ENCODE assay signal across 9 mouse cellular contexts in genomic region chr2:84518767-84519166, GRCm38 (mm10). TPM values are rescaled to one million over a fixed set of nuclear protein-coding genes. Genes with fewer than 3 reads are reported as not detected.
A peak's percentile ranks its signal among the peaks of the same experiment; 100 is the strongest.
DNase-seq lines count a peak whose midpoint lies in the region; ATAC-seq lines count a peak whose summit lies in the region.
"Had no signal": no experiment of that assay in that cellular context is flagged by ENCODE, and none has a peak within 500 bp of the region (broad histone marks: within the 10 kb centered on the region; RNA-seq: fewer than 3 reads in every experiment).

No protein-coding gene starts in this region.

- no peaks in the 10 kb centered on the region for H3K9me3 ChIP-seq in lung, embryonic 15.5 days
- no peaks in the 10 kb centered on the region for H3K9me3 ChIP-seq in embryonic facial prominence, embryonic 11.5 days (replicated peaks; ENCODE audit: control insufficient read depth, low read length)
- H3K9me3 ChIP-seq in heart, embryonic 14.5 days (ENCODE audit: control insufficient read depth, low read length) = 0 out of 2 replicates have a peak, but pooled peaks cover 4% of the 10 kb centered on the region
- peaks cover 3% of the 10 kb centered on the region; the same call in 1 of the 2 replicates for H3K9me3 ChIP-seq in stomach, embryonic 14.5 days (ENCODE audit: control insufficient read depth, low read depth, low read length)
- H3K9me3 ChIP-seq: midbrain, embryonic 15.5 days had no signal

- no peak for DNase-seq in lung, adult 18-20 months
- no peak for DNase-seq in embryonic facial prominence, embryonic 11.5 days (ENCODE audit: low spot score)
- DNase-seq in cerebellum, adult 18-20 months = no peak
- DNase-seq in layer of hippocampus, adult 9-10 months (ENCODE audit: low spot score) = no peak
- DNase-seq in urinary bladder, adult 18-20 months (ENCODE audit: low spot score in 2 of 2) = no peak

- no peak overlapping the region for H3K9ac ChIP-seq in lung, embryonic 15.5 days
- no peak overlapping the region for H3K9ac ChIP-seq in embryonic facial prominence, embryonic 11.5 days (replicated peaks; ENCODE audit: low read length)
- 0 out of 2 replicates have a peak overlapping the region, but pooled peaks have one; percentile 28 for H3K9ac ChIP-seq in heart, embryonic 14.5 days (ENCODE audit: low read length)
- H3K9ac ChIP-seq in stomach, embryonic 14.5 days (replicated peaks; ENCODE audit: low read depth, low read length) = no peak overlapping the region
- H3K9ac ChIP-seq: midbrain, embryonic 15.5 days had no signal

- ATAC-seq in lung, embryonic 15.5 days (ENCODE audit: borderline replicate concordance, extremely low read depth, low FRiP score, low TSS enrichment) = no peak; the same call in 1 of the 2 replicates
- no peak for ATAC-seq in embryonic facial prominence, embryonic 11.5 days (replicated peaks; ENCODE audit: insufficient number of reproducible peaks, low FRiP score, low TSS enrichment, low read depth)
- 0 out of 2 replicates have a peak, but pooled peaks have one; percentile 60 for ATAC-seq in heart, embryonic 14.5 days (ENCODE audit: insufficient number of reproducible peaks, insufficient read depth, low FRiP score, low read depth)
- peak; percentile 53 for ATAC-seq in stomach, embryonic 14.5 days (ENCODE audit: insufficient number of reproducible peaks, insufficient read depth, low FRiP score, low read depth)
- ATAC-seq: midbrain, embryonic 15.5 days had no signal

- peak overlapping the region; percentile 95 for H3K27ac ChIP-seq in lung, embryonic 15.5 days
- 0 out of 2 replicates have a peak overlapping the region, but pooled peaks have one; percentile 9 for H3K27ac ChIP-seq in embryonic facial prominence, embryonic 11.5 days (replicated peaks; ENCODE audit: low read depth, low read length)
- H3K27ac ChIP-seq in heart, embryonic 14.5 days (replicated peaks in 1 of 2; ENCODE audit: control insufficient read depth in 1 of 2, insufficient read depth in 1 of 2, low read depth in 2 of 2, low read length in 2 of 2) = peak overlapping the region; percentile 89 to 91
- peak overlapping the region; percentile 82 for H3K27ac ChIP-seq in stomach, embryonic 14.5 days (ENCODE audit: low read length)
- H3K27ac ChIP-seq: midbrain, embryonic 15.5 days had no signal

- 49% methylated on average over 5 of the region's 5 CpGs for whole genome bisulfite sequencing in lung, embryonic 15.5 days
- WGBS in embryonic facial prominence, embryonic 11.5 days = 32% methylated on average over 5 of the region's 5 CpGs
- 17% methylated on average over 5 of the region's 5 CpGs for WGBS in heart, embryonic 14.5 days
- WGBS in stomach, embryonic 14.5 days = 60% methylated on average over 5 of the region's 5 CpGs

- H3K36me3 ChIP-seq in lung, embryonic 15.5 days = no peaks in the 10 kb centered on the region
- no peaks in the 10 kb centered on the region for H3K36me3 ChIP-seq in embryonic facial prominence, embryonic 11.5 days (replicated peaks; ENCODE audit: control insufficient read depth, insufficient read depth, low read depth, low read length)
- no peaks in the 10 kb centered on the region for H3K36me3 ChIP-seq in heart, embryonic 14.5 days (ENCODE audit: control insufficient read depth, insufficient read depth, low read length)
- H3K36me3 ChIP-seq in stomach, embryonic 14.5 days (ENCODE audit: control insufficient read depth, insufficient read depth, low read length) = no peaks in the 10 kb centered on the region
- H3K36me3 ChIP-seq: midbrain, embryonic 15.5 days had no signal

- peak overlapping the region; percentile 48 for H3K4me2 ChIP-seq in lung, embryonic 15.5 days
- no peak overlapping the region for H3K4me2 ChIP-seq in embryonic facial prominence, embryonic 11.5 days (ENCODE audit: low read depth, low read length)
- H3K4me2 ChIP-seq in heart, embryonic 14.5 days (ENCODE audit: low read length) = peak overlapping the region; percentile 45
- H3K4me2 ChIP-seq in stomach, embryonic 14.5 days (replicated peaks; ENCODE audit: low read depth, low read length) = peak overlapping the region; percentile 20; the same call in 1 of the 2 replicates
- H3K4me2 ChIP-seq: midbrain, embryonic 15.5 days had no signal

- no peaks in the 10 kb centered on the region for H3K27me3 ChIP-seq in lung, embryonic 15.5 days
- no peaks in the 10 kb centered on the region for H3K27me3 ChIP-seq in embryonic facial prominence, embryonic 11.5 days (ENCODE audit: control insufficient read depth, insufficient read depth, low read length)
- no peaks in the 10 kb centered on the region for H3K27me3 ChIP-seq in heart, embryonic 14.5 days (ENCODE audit: control insufficient read depth, insufficient read depth, low read length)
- no peaks in the 10 kb centered on the region for H3K27me3 ChIP-seq in stomach, embryonic 14.5 days (ENCODE audit: control insufficient read depth, insufficient read depth, low read length)
- H3K27me3 ChIP-seq: midbrain, embryonic 15.5 days had no signal

- H3K4me1 ChIP-seq in lung, embryonic 15.5 days = peaks cover 12% of the 10 kb centered on the region
- H3K4me1 ChIP-seq in embryonic facial prominence, embryonic 11.5 days (ENCODE audit: control insufficient read depth, insufficient read depth, low read length) = no peaks in the 10 kb centered on the region
- peaks cover 9 to 19% of the 10 kb centered on the region in 2 experiments for H3K4me1 ChIP-seq in heart, embryonic 14.5 days (ENCODE audit: control insufficient read depth in 2 of 2, insufficient read depth in 2 of 2, low read length in 2 of 2)
- peaks cover 17% of the 10 kb centered on the region for H3K4me1 ChIP-seq in stomach, embryonic 14.5 days (ENCODE audit: control insufficient read depth, insufficient read depth, low read length)
- H3K4me1 ChIP-seq: midbrain, embryonic 15.5 days had no signal

- no peak overlapping the region for H3K4me3 ChIP-seq in lung, embryonic 15.5 days
- H3K4me3 ChIP-seq in embryonic facial prominence, embryonic 11.5 days (ENCODE audit: low read depth, low read length) = no peak overlapping the region
- H3K4me3 ChIP-seq in heart, embryonic 14.5 days (ENCODE audit: control insufficient read depth in 1 of 2, insufficient read depth in 1 of 2, low read depth in 1 of 2, low read length in 2 of 2) = no peak overlapping the region; a peak in 1 of 4 replicates
- H3K4me3 ChIP-seq in stomach, embryonic 14.5 days (ENCODE audit: low read depth, low read length) = no peak overlapping the region
- H3K4me3 ChIP-seq: midbrain, embryonic 15.5 days had no signal

RNA-seq across cellular contexts. Expression of gene Tfpi, which starts 42.2 kb away (rescaled TPM):
- 61.3 and 64.5 TPM in 2 replicates for polyA plus RNA-seq in lung, embryonic 15.5 days (2015; fragmentation: Nextera tagmentation; extraction: Ambion mirVana)
- polyA plus RNA-seq in embryonic facial prominence, embryonic 11.5 days (2014; fragmentation: Nextera tagmentation; extraction: Ambion mirVana) = 20.8 and 23.1 TPM in 2 replicates
- polyA plus RNA-seq in heart, embryonic 14.5 days (2014; fragmentation: Nextera tagmentation; extraction: Ambion mirVana) = 87.0 and 90.8 TPM in 2 replicates
- polyA plus RNA-seq in stomach, embryonic 14.5 days (2014; fragmentation: Nextera tagmentation; extraction: Ambion mirVana) = 48.3 and 49.4 TPM in 2 replicates

Comparison
In these comparisons a context has a peak if more than half of its experiments do, and no peak if none do; other contexts are left out.
1. ATAC-seq: peak in heart, embryonic 14.5 days (single experiment) and stomach, embryonic 14.5 days (single experiment); none in lung, embryonic 15.5 days (single experiment) and embryonic facial prominence, embryonic 11.5 days (single experiment).
2. H3K27ac ChIP-seq: peak in every context shown above with its lines; median percentile 95 in lung, embryonic 15.5 days; 90 in heart, embryonic 14.5 days; 82 in stomach, embryonic 14.5 days; 9 in embryonic facial prominence, embryonic 11.5 days.